Mouse (Mus musculus) midbrain, postnatal 0 days (tissue): ENCODE results near the gene Gm47996. TPM values are rescaled to one million over a fixed set of nuclear protein-coding genes. Genes with fewer than 3 reads are reported as not detected.
"Not testable (repeated sequence)": the region's sequence is repeated elsewhere in the genome, so short reads cannot be mapped to it uniquely, and the experiment has no call there.

Experiments
- ATAC-seq: fragments of 200-750 bp; cut with Nextera tagmentation; 2 replicates; pipeline ENCODE4 v1.8.0; 2017; ENCODE audit warnings: moderate number of reproducible peaks, mild to moderate bottlenecking, moderate TSS enrichment, moderate library complexity; ENCODE audit not compliant: low FRiP score
- DNase-seq: peaks from one replicate; pipeline ENCODE4 v3.0.0-alpha.2; 2015; ENCODE audit warnings: low spot score
- H3K27ac ChIP-seq: fragments of 300-500 bp; sonication (generic); 2 replicates; pipeline ENCODE4 v1.5.1; 2014; ENCODE audit warnings: low read depth, mild to moderate bottlenecking, low read length, mixed read lengths
- H3K27me3 ChIP-seq: fragments of 300-500 bp; sonication (generic); 2 replicates; pipeline ENCODE4 v1.6.1; 2014; ENCODE audit warnings: low read length, control low read depth, mixed read lengths; ENCODE audit not compliant: insufficient read depth
- H3K36me3 ChIP-seq: fragments of 300-500 bp; sonication (generic); 2 replicates; pipeline ENCODE4 v1.6.1; 2014; ENCODE audit warnings: low read length, control low read depth, mixed read lengths; ENCODE audit not compliant: insufficient read depth
- H3K4me1 ChIP-seq: fragments of 300-500 bp; sonication (generic); 2 replicates; pipeline ENCODE4 v1.6.1; 2014; ENCODE audit warnings: mild to moderate bottlenecking, control low read depth, antibody characterized with exemption, low read length, mixed read lengths; ENCODE audit not compliant: insufficient read depth
- H3K4me2 ChIP-seq: fragments of 300-500 bp; sonication (generic); 2 replicates; pipeline ENCODE4 v1.6.1; 2014; ENCODE audit warnings: low read depth, mild to moderate bottlenecking, low read length, mixed read lengths; ENCODE audit not compliant: poor library complexity, severe bottlenecking
- H3K4me3 ChIP-seq: fragments of 300-500 bp; sonication (generic); 2 replicates; pipeline ENCODE4 v1.5.1; 2014; ENCODE audit warnings: low read depth, mild to moderate bottlenecking, low read length, moderate library complexity
- H3K9ac ChIP-seq: fragments of 300-500 bp; sonication (generic); replicated peaks from 2 replicates; pipeline ENCODE4 v1.6.1; 2014; ENCODE audit warnings: mild to moderate bottlenecking, low read length, moderate library complexity, mixed read lengths; ENCODE audit not compliant: poor library complexity, severe bottlenecking
- H3K9me3 ChIP-seq: fragments of 300-500 bp; sonication (generic); 2 replicates; pipeline ENCODE4 v1.6.1; 2016; ENCODE audit warnings: low read length, control low read depth
- CTCF ChIP-seq: IDR thresholded peaks from 2 replicates; pipeline ENCODE4 v1.5.1; 2016; ENCODE audit warnings: antibody characterized with exemption, mild to moderate bottlenecking
- WGBS: fragments of 180-500 bp; shearing (Covaris S2); extraction: QIAGEN DNeasy Blood & Tissue Kit; methylation state at CpG from one replicate; pipeline ENCODE4 v1.1.7; 2014; 5-methylcytosine and 5-hydroxymethylcytosine counted together
- polyA plus RNA-seq: library from polyadenylated mRNA; unstranded; fragments of >200 nt; fragmentation: Nextera tagmentation; extraction: Ambion mirVana; gene quantifications from 2 replicates; pipeline ENCODE4 v1.2.1, GENCODE M21; 2015
- total RNA-seq: library from RNA; depleted of rRNA; stranded (reverse); fragments of >200 nt; gene quantifications from 2 replicates; pipeline ENCODE4 v1.2.3, GENCODE M21; 2014

The Gm47996 gene
- total and polyA plus RNA-seq, 2 experiments from 2014 or later, result not detected

DNA sequence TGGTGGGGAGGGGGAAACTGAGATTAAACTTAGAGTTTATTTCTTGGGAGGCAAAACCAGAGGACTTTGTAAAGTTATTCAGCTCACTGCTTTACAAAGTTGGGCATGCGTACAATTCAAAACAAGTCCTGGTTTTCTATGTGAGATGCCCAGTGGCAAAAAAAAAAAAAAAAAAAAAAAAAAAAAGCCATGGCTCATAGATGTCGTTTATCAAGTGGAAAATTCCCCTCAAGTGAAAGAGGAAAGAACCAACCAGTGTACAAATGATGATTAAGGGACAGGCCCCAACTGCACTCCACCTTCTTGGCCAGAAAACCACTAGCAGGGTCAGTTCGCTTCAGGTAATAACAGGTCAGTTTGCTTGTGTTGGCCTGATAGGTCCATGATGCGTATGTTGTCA is 21.5 kb upstream of the Gm47996 start:
- no peaks in the 10 kb centered on the region for H3K36me3 ChIP-seq
- DNase-seq (no peak), ATAC-seq (no peak)
- H3K4me3 ChIP-seq, result no peak overlapping the region
- H3K27ac ChIP-seq, result no peak overlapping the region
- H3K27me3 ChIP-seq, result no peaks in the 10 kb centered on the region
- no peak overlapping the region for H3K9ac ChIP-seq
- H3K4me1 ChIP-seq, result no peaks in the 10 kb centered on the region
- TF ChIP-seq CTCF, result no peak
- H3K9me3 ChIP-seq, result no peaks in the 10 kb centered on the region
- no peak overlapping the region for H3K4me2 ChIP-seq
- 93% methylated on average over 4 of the region's 4 CpGs for WGBS

DNA sequence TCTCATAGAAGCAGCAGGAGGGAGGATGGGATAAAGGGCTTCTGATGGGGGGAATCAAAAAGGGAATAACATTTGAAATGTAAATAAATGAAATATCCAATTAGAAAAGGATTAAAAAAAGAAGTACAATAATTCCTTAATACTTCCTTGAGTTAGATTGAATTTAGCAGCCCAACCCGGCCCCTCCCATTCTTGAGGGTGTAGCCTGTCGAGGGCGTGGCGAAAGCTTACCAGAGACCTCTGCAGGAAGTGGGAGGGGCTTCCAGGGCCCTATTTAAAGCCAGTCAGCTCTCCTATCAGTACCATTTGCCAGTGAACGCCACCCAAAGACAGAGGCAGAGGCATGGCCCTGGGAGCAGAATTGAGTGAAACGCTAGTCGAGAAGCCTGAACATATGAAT is 17.9 kb upstream of the Gm47996 start, which contains the start of gene Gm8947:
Gene Gm8947, plus strand, starts transcription at position 302 of the 400 bp plus-strand sequence.
- H3K4me2 ChIP-seq, H3K9me3 ChIP-seq, H3K27ac ChIP-seq, H3K27me3 ChIP-seq, DNase-seq, H3K36me3 ChIP-seq, H3K9ac ChIP-seq, H3K4me1 ChIP-seq, ATAC-seq, H3K4me3 ChIP-seq: not testable (repeated sequence)
- WGBS, result no CpG with 5 or more reads among the region's 7 CpGs

DNA sequence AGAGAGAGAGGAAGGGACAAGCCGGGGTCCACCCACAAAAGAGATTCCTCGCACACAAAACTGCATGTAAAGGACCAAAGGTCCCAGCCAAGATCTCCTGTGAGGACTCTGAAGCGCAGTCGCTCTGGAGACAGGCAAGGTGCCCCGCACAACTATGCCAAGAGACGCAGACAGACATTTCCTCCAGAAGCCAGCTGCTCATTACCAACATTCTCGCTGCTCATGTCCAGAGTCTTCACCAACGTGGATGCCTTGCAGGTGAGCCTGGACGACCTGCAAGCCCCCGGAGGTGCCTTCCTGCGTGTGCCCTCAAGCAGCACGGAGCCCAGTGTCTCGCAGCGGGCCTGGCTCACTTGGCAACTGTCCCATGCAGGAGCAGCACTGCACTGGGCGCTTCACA is 17.2 kb upstream of the Gm47996 start:
- H3K9me3 ChIP-seq, H3K27ac ChIP-seq, H3K36me3 ChIP-seq, ATAC-seq, H3K4me2 ChIP-seq, DNase-seq, H3K9ac ChIP-seq, H3K4me3 ChIP-seq, H3K4me1 ChIP-seq, H3K27me3 ChIP-seq: not testable (repeated sequence)
- WGBS, result 92% methylated on average over 12 of the region's 15 CpGs

DNA sequence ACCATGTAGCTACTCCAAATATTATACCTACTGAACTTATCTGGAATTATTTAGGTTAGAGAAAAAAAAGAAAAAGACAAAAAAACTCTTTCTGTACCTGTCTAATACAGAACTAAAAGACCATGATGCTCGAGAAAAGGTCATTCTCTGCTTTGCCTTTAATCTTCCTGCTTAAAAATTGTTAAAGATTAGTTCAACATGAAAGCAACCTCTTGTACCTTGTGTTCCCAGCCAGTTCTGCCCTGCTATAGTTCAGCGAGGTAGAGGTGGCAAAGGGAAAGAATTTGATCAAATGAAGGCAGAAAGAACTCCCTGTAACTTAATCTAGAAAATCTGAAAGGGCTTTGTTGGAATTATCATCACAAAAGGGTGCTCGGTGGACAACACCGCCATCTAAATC is 13.9 kb upstream of the Gm47996 start:
- 36% methylated on average over 4 of the region's 4 CpGs for WGBS
- DNase-seq, result not testable (repeated sequence)

DNA sequence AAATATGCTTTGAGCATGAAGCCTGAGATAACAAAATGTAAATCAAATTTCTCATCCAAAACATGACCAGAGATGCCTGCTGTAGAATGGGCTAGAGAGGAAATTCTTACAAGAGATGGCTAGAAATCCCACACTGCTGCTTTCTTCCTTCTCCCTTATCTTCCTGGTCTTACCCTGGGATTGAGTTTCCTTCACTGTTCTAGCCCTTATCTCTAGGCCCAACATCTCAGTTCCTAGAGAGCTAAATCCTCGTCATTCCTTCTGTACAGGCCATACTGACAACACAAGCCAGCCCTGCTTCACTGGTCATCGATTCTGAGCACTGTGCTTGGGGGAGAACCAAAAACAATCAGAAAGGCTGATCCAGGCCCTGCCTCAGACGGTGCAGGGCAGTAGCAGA is 13.2 kb upstream of the Gm47996 start:
- not testable (repeated sequence) for ATAC-seq, H3K4me1 ChIP-seq, H3K4me2 ChIP-seq, H3K27ac ChIP-seq, H3K36me3 ChIP-seq, H3K9me3 ChIP-seq, DNase-seq, H3K27me3 ChIP-seq, H3K9ac ChIP-seq, H3K4me3 ChIP-seq
- 71% methylated on average over 3 of the region's 3 CpGs for WGBS

More for the DNA sequence above, 13.9 kb upstream of the Gm47996 start:
- not testable (repeated sequence) for H3K9me3 ChIP-seq, ATAC-seq, H3K4me2 ChIP-seq, H3K27me3 ChIP-seq, H3K9ac ChIP-seq, H3K27ac ChIP-seq, H3K4me1 ChIP-seq, H3K36me3 ChIP-seq, H3K4me3 ChIP-seq

DNA sequence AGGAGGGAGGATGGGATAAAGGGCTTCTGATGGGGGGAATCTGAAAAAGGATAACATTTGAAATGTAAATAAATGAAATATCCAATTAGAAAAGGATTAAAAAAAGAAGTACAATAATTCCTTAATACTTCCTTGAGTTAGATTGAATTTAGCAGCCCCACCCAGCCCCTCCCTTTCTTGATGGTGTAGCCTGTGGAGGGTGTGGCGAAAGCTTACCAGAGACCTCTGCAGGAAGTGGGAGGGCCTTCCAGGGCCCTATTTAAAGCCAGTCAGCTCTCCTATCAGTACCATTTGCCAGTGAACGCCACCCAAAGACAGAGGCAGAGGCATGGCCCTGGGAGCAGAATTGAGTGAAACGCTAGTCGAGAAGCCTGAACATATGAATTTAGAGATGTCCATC is 11.8 kb upstream of the Gm47996 start, which contains the start of gene Gm47995:
Gene Gm47995, plus strand, starts transcription at position 329 of the 400 bp plus-strand sequence.
- not testable (repeated sequence) for H3K27ac ChIP-seq, H3K36me3 ChIP-seq, ATAC-seq, H3K4me1 ChIP-seq, H3K27me3 ChIP-seq, H3K4me2 ChIP-seq, H3K9ac ChIP-seq, DNase-seq, H3K4me3 ChIP-seq, H3K9me3 ChIP-seq
- WGBS, result 84% methylated on average over 2 of the region's 4 CpGs

DNA sequence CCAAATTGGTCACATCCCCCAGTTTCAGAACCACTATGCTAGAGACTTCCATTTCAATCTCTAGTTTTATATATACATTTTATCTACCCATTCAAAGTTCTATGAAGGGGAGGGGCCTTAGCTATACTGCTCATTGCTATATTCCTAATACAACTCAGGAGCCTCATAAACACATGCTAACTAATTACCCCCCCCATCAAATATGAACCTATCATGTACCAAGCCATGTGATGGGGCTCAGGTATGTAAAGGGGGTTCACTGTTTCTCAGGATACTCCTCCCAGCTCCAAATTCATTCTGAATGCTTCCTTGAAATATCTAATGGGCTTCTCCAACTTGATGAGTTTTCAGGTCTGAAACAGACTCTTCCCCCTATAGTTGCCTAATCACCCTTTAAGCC is 9.3 kb upstream of the Gm47996 start:
- H3K27me3 ChIP-seq, H3K9me3 ChIP-seq, H3K4me3 ChIP-seq, DNase-seq, H3K4me2 ChIP-seq, H3K36me3 ChIP-seq, H3K9ac ChIP-seq, H3K4me1 ChIP-seq, ATAC-seq, H3K27ac ChIP-seq: not testable (repeated sequence)

DNA sequence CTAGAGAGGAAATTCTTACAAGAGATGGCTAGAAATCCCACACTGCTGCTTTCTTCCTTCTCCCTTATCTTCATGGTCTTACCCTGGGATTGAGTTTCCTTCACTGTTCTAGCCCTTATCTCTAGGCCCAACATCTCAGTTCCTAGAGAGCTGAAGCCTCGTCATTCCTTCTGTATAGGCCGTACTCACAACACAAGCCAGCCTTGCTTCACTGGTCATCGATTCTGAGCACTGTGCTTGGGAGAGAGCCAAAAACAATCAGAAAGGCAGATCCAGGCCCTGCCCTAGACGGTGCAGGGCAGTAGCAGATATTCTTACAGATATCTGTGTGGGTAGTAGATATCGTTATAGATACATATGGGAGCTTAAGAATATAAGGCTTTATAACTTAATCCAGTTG is 7.2 kb upstream of the Gm47996 start:
- H3K4me1 ChIP-seq, DNase-seq, H3K36me3 ChIP-seq, H3K9me3 ChIP-seq, ATAC-seq, H3K4me2 ChIP-seq, H3K4me3 ChIP-seq, H3K9ac ChIP-seq, H3K27ac ChIP-seq, H3K27me3 ChIP-seq: not testable (repeated sequence)
- 82% methylated on average over 3 of the region's 5 CpGs for WGBS

DNA sequence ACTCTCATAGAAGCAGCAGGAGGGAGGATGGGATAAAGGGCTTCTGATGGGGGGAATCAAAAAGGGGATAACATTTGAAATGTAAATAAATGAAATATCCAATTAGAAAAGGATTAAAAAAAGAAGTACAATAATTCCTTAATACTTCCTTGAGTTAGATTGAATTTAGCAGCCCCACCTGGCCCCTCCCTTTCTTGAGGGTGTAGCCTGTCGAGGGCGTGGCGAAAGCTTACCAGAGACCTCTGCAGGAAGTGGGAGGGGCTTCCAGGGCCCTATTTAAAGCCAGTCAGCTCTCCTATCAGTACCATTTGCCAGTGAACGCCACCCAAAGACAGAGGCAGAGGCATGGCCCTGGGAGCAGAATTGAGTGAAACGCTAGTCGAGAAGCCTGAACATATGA is 6.1 kb upstream of the Gm47996 start, which contains the start of gene 3110040M04Rik:
Gene 3110040M04Rik, plus strand, starts transcription at position 304 of the 400 bp plus-strand sequence.
- DNase-seq, ATAC-seq, H3K4me1 ChIP-seq, H3K36me3 ChIP-seq, H3K4me3 ChIP-seq, H3K27ac ChIP-seq, H3K9ac ChIP-seq, H3K9me3 ChIP-seq, H3K4me2 ChIP-seq, H3K27me3 ChIP-seq: not testable (repeated sequence)
- no CpG with 5 or more reads among the region's 6 CpGs for WGBS
